Mouse (Mus musculus): Measurements from ENCODE around the gene Tmem266. TPM values are rescaled to one million over a fixed set of nuclear protein-coding genes. Genes with fewer than 3 reads are reported as not detected.

The Tmem266 gene
- 1 to 10 TPM; 5.3 to 6.9 TPM for total RNA-seq (2021)

DNA sequence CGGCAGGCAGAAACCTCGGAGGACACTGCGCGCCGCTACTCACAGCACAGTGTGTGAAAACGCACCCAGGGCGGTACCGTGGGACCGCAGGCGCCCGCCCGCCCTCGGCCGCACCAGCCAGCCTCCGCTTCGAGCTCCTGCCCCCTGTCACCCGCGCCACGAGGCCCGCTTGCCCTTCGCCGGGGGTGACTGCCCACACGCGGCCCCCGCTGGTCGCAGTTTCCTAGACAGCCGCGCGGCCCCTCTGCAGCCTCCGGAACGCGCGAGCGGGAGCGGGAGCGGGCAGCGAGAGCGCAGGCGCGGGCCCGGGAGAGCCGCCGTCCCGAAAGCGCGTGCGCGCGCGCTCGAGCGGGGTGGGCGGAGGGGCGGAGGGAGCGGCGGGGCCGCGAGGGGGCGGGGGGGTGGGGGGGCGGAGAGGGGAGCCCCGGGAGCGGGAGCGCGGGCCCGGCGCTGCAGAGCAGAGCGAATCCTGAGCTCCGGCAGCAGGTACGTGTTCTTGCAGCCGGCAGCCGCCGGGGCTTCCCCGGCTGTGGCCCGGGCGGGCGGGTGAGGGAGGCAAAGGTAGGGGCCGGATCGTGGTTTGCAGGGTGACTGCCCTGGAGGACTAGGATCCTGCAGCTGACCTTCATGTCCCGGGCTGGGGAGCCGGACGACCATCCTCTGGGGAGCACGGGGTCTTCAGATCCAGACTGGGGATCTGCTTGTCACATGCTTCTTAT, at the start of gene Tmem266, which contains the start of gene Nrg4:
Gene Tmem266 (plus strand): TSS at position 399 of the 719 bp plus-strand sequence.
Gene Nrg4 (minus strand): TSS at position 330 of the 719 bp plus-strand sequence.
- DNase-seq (ENCODE audit: extremely low spot score in 1 of 2, low spot score in 1 of 2): peak; percentile 65 to 78

DNA sequence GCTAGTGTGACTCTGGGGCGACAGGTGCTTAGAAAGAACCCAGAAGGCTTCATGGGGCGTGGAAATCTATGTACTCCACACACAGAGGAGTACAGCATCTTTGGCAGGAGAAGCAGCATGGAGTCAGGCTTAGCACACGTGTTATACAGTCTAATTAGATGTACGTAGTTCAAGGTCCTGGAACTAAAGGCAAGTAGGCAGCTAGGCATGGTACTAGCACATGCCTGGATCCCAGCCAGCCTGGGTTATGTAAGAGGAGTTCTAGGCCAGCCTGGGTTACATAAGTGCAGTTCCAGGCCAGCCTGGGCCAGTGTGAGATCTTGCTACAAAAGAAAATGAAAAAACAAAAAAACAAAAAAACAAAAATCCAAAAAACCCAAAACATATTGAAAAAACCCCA, 49.2 kb upstream of the Tmem266 start:
- DNase-seq (ENCODE audit: extremely low spot score in 1 of 2, low spot score in 1 of 2): peak in 1 of 2 experiments; percentile 7

- DNase-seq (ENCODE audit: extremely low spot score in 1 of 2, low spot score in 1 of 2): no peak
Measured at GRCm38 (mm10) chr9:55279114-55279825, 47.4 kb upstream of the Tmem266 start.

DNA sequence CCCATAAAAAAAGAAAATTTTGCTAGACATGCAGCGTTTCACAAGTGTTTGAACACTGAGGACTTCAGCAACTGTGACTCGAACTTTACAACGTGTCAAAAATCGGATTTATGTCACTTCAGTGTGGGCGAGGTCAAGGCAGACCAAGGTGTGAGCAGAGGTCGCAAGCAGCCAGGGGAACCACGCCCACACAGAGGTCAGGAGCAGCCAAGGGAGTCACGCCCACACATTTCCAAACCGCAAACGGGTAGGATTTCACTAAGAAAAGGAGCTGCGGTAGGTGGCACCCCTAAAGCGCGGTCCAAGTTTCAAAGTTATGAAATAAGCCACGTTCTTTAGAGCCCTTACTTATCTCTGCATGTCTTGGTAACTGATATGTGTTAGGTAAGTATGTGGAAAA, 43.2 kb upstream of the Tmem266 start:
- DNase-seq (ENCODE audit: extremely low spot score in 1 of 2, low spot score in 1 of 2): no peak

DNA sequence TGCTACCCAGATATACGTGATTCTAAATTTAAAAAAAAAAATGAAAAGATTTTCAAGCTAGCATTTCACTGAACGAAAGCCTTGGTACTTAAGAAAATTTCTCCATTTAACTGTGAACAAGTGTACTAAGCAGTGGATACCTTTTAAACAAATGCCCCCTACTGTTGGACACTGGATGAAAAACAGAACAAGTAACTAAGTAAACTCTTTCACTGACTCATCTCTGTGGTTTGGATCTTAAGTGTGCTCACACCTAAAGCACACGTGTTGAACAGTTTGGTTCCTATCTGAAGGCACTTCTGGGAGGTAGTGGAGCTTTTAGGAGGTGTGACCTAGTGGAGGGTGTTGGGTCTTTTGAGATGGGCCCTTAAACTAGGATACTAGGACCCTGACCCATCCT, 41.5 kb upstream of the Tmem266 start:
- DNase-seq (ENCODE audit: extremely low spot score in 1 of 2, low spot score in 1 of 2): no peak

DNA sequence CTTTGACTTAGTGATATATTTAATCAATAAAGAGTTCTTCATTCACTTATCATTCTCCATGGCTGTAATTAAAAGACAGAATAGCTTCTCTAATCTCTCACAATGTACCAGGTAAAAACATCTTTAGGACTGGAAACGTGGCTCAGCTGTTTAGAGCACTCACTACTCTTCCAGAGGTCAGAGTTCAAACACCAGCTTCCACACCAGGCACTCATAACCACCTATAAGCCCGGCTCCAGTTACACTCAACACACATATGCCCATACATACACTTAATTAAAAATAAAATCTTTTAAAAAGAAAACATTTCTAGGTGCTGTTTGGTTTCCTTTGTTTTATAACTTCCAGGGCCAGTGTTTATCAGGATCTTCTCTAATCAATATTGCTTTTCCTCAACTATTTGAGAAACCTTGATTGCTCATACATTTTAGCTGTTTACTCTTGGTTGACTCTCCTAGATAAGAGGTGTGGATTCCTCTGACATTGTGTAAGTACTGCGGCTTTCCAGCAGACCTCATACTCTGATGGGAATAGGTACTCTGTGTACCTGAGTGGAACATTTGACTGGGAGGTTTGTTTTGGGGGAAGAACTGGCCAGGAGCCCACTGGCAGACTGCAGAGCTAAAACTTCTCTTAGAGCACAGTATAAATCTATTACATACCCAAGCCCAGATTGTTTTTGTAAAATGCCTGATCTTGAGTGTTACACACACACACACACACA, 37.1 kb upstream of the Tmem266 start:
- DNase-seq (ENCODE audit: extremely low spot score in 1 of 2, low spot score in 1 of 2): no peak

- no peak for DNase-seq (ENCODE audit: extremely low spot score in 1 of 2, low spot score in 1 of 2)
Measured at GRCm38 (mm10) chr9:55291966-55292365, 34.7 kb upstream of the Tmem266 start.

GRCm38 (mm10) chr9:55296221-55296620, 30.5 kb upstream of the Tmem266 start:
- DNase-seq (ENCODE audit: extremely low spot score in 1 of 2, low spot score in 1 of 2): no peak

DNA sequence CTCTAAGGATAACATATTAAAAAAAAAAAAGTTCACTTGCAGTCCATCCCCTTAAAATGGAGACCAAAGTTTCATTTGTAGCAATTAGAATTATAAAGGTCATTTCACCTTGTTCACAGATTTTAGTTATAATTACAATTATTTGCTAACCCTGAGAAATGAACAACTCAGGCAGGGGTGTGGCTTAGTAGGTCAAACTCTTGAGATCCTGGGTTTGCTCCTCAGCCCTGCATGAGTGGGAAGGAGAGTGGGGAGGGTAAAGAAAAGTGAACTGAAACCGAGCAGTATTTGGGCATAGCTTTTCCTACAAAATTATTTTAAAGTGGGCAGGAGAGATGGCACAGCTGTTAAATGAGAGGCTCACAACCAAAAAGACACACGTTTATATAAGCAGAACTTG, 19.6 kb upstream of the Tmem266 start:
- DNase-seq (ENCODE audit: extremely low spot score in 1 of 2, low spot score in 1 of 2): no peak

DNA sequence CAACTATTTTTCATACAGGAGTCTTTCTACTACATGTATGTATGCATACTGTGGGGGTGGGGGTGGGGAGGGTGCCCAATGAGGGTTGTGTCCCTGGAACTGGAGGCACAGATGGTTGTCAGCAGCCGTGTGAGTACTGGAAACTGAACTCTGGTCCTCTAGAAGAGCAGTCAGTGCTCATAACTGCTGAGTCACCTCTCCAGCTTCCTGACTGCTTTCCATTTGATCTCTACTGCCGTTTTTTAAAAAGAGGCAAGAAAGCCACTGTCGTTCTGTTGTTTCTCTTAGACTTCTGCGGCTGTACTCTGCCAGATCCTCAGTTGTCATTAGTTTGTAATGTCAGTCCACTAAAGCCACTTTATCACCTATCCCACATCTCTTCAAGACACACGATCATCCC, 19.2 kb upstream of the Tmem266 start:
- no peak for DNase-seq (ENCODE audit: extremely low spot score in 1 of 2, low spot score in 1 of 2)

DNA sequence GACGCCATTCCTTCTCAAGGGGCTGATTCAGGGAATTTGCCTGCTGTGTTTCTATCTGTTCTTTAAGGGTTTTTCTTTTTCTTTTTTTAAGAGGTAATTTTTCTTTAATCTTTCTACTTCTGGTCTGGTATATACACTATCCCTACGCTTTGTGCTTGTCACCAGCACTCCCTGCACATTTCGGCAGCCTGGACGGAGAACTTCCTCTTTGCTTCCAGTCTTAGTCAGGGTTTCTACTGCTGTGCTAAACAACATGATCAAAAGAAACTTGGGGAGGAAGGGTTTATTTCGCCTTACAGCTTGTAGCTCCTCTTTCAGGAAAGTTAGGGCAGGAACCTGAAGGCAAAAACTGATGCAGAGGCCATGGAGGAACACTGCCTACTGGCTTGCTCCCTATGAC, 18.3 kb upstream of the Tmem266 start:
- no peak for DNase-seq (ENCODE audit: extremely low spot score in 1 of 2, low spot score in 1 of 2)

- DNase-seq (ENCODE audit: extremely low spot score in 1 of 2, low spot score in 1 of 2): peak; percentile 51 to 74
Measured at GRCm38 (mm10) chr9:55311560-55311959, 15.2 kb upstream of the Tmem266 start.

GRCm38 (mm10) chr9:55313619-55314261, 13.0 kb upstream of the Tmem266 start:
- DNase-seq (ENCODE audit: extremely low spot score in 1 of 2, low spot score in 1 of 2): no peak

DNA sequence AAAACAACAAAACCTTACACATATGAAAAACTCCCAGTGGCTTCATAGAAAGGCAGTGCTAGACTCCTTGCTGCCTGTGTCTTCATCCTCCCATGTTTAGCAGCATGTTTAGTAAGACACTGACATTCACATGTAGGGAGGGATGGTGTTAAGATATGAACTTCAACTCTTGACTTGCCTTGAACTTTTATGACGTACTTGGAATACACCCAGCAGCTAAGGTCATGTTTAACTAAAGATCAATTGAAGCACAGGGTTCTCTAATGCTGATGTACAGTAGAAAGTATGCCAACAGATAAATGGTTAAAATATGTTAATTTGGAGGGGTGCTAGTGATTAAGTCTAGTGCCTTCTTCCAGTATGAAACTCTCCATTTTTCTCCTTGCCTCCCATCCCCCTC, 4.1 kb upstream of the Tmem266 start:
- no peak for DNase-seq (ENCODE audit: extremely low spot score in 1 of 2, low spot score in 1 of 2)

DNA sequence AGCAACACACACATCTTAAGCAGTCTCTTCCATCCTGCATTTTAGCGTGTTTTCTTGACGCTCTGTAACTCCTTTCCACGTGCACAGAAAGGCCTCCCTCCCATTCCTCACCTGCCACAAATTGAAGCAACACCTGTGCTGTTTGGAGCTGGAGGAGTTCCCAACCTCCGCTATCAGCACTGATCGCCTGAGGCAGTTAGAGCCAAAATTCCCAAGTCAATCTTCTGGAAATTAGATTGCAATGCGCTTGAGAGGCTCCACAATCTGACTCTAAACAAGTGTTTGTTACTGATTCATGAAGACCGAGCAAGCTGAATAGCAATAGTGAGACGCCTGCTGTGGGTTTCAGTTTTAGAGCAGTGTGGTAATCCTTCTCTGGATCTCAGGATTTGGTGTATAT, 2.6 kb upstream of the Tmem266 start:
- no peak for DNase-seq (ENCODE audit: extremely low spot score in 1 of 2, low spot score in 1 of 2)

DNA sequence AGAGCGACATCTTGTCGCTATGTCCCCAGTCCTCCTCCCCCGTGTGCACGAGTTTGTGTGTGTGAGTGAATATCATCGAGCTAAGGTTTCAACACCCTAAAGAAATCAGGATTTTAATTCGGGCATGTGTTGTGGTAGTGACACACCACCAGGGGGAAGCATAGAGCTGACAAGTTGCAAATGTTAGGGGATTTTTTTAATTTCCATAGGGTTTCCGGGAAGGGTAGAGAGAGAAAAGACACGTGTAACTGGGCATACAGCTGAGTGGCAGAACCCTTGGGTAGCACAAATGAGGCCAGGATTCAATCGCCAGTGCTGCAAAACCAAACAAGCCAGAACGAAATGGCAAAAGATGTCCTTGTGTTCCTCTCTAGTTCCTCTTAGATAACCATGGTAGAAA, 2.2 kb upstream of the Tmem266 start:
- DNase-seq (ENCODE audit: extremely low spot score in 1 of 2, low spot score in 1 of 2): peak in 1 of 2 experiments; percentile 35

GRCm38 (mm10) chr9:55325061-55325460, 1.7 kb upstream of the Tmem266 start:
- no peak for DNase-seq (ENCODE audit: extremely low spot score in 1 of 2, low spot score in 1 of 2)

- DNase-seq (ENCODE audit: extremely low spot score in 1 of 2, low spot score in 1 of 2): no peak
Measured at GRCm38 (mm10) chr9:55325564-55326514, 874 bp upstream of the Tmem266 start.

DNA sequence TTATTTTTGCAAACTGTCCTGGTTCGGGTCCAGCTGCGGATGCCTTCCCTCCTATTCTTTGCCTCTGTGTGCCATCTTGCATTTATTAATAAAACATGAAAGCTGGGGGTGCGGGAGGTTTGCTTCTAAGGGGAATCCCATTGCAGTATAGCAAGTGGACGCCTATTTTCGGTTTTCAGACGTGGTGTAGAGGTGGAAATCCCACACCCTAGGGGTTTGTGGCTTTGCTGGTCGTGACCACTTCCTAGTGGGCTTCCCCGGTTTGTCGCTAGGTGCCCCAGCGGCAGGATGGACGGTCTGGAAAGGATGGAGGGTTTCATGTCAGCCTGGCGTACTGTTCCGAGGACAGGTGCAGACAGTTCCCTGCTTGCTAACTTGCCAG, 512 bp downstream of the Tmem266 start:
- DNase-seq (ENCODE audit: extremely low spot score in 1 of 2, low spot score in 1 of 2): peak in 1 of 2 experiments; percentile 22

Data from layer of hippocampus, postnatal 25 days (tissue).